Mouse (Mus musculus) embryonic fibroblast, embryonic 13.5 days (primary cell): ENCODE data around the gene Cog4.
"Not testable (repeated sequence)": the region's sequence is repeated elsewhere in the genome, so short reads cannot be mapped to it uniquely, and the experiment has no call there.

ENCODE experiments used
- CTCF ChIP-seq: IDR thresholded peaks from 2 replicates; pipeline ENCODE4 v1.5.1; 2011; ENCODE audit warnings: mild to moderate bottlenecking, control low read depth, low read length, moderate library complexity, borderline replicate concordance; ENCODE audit not compliant: insufficient read depth
- POLR2A ChIP-seq: IDR thresholded peaks from 2 replicates; pipeline ENCODE4 v1.6.1; 2011; ENCODE audit warnings: low read depth, mild to moderate bottlenecking, control low read depth, low read length, moderate library complexity

DNA sequence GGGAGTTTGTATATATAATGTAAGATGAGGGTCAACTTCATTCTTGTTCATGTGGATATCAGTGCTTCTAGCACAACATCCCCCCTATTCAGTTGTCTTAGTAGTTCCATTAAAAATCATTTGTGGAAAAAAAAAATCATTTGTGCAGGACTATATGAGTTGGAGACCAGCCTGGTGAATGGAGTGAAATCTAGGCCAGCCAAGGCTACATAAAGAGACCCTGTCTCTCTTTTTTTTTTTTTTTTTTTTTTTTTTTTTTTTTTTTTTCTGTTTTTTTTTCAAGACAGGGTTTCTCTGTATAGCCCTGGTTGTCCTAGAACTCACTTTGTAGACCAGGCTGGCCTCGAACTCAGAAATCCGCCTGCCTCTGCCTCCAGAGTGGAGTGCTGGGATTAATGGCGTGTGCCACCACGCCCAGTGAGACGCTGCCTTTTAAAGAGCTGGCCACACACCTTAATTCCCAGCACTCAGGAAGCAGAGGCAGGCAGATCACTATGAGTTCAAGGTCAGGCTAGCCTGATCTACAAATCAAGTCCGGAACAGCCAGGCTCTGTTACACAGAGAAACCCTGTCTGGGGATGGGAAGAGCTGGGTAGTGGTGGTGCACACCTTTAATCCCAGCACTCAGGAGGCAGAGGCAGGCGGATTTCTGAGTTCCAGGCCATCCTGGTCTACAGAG lies 15.1 kb downstream of the Cog4 start:
- TF ChIP-seq POLR2A, CTCF: not testable (repeated sequence)
